Mouse (Mus musculus) retina, postnatal 1 day (tissue): ENCODE results near the gene Mkrn1.
"Not testable (repeated sequence)": the region's sequence is repeated elsewhere in the genome, so short reads cannot be mapped to it uniquely, and the experiment has no call there.

Source experiments
- DNase-seq: peaks from one replicate; pipeline ENCODE4 v3.0.0-alpha.2; 2012

The Mkrn1 gene

GRCm38 (mm10) chr6:39419851-39420721 lies at the start of gene Mkrn1:
TSS of gene Mkrn1 (minus strand) at chr6:39420462.
- peak; percentile 95 for DNase-seq

GRCm38 (mm10) chr6:39469427-39469826 lies 49.2 kb upstream of the Mkrn1 start:
- DNase-seq: no peak

DNA sequence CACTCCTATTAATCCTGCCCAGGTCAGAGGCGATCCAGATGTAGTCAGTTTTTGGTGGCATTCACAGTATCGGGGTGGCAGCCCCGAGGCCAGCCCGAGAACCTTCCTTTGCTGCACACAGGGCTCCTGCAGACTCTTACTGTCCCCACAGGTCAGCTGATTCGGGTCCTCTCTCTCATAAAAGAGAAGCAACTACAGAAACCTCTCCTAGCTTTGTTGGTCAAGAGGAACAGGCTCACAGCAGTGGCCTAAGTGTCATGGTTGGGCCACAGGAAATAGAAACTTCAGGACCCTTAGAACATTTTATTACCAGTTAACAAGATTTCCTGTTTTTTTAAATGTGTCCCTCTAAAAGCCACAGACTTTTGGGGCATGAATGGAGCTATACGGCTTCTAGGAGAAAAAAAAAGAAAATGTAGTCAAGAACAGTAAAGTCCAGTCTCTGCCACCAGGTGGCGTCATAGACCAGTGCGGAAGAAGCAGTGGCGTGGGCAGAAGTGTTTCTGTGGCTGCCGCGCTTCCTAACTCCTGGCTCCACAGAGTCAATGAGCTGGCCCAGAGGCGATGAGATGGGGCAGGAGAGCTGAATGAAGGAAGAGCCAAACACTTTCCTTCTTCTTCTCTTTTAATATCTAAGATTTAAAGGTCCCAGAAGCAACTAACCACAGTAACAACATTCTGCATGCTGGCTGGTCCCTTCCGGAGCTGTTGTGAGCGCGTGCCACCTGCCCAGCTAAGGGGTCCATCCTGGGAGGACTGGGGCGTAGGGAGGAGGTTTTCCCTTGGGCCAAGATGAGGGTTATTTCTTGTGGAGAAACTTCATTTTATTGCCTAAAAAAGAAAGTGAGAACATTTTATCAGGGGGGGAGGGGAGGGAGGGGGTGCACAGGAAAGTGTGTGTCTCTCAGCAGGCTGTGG lies 42.6 kb upstream of the Mkrn1 start:
- DNase-seq: peak; percentile 87

- DNase-seq: peak; percentile 44
These were observed 39.8 kb upstream of the Mkrn1 start for GRCm38 (mm10) chr6:39460040-39460439.

DNA sequence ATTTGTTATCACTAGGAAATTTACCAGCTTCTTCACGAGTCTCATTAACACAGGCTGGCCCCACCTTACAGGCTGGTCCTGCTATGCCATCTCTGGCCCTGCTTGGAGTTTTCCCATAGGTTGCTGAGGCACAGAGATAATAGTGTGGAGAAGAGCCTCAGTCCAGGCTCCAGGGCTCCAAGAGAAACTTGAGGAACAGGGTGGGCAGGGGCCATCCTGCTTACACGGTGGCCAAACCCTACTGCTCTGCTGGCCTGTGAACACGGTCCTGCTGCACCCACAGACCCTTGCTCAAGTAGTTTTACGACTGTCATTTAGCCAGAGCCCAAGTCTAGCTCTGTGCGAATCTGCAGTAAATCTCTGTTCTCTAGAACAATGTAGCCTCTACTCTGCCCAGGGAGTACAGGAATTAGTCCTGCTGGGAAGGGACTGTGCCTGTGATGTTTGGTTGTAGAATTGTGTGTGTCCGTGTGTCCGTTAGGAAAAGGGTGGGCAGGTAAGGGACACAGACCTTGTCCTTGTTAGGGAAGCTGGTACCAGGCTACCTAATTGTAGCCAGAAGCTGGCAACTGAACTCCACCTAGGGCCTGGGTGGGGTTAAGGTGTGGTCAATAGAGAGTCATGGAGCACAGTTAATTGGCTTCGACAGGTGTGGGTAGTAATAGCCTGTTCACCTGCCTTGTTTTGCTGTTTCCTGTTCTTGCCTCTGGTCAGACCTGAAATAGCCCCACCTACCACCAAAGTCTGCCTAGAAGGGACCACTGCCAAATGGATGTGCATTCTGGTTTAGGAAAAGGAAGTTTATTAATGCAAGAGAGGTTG lies 35.3 kb upstream of the Mkrn1 start:
- DNase-seq: no peak

DNA sequence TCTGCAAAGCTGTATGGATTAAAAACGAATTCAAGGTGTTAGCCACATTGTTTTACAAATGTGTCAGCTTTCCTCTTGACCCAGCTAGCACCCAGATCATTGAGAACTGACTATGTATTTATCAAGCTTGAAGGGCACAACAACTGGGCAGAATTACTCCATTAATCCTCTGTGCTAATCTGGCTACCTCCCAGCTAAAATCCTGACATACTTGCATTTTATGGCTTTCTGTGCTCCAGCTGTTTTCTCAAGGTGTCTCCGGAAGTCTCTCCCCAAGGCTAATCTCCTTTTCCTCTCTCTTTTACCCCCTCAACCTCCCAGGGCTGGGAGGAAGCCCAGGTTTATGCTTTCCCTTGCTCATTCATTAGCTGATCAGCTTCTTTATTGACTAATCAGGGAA lies 34.4 kb upstream of the Mkrn1 start:
- no peak for DNase-seq

- no peak for DNase-seq
These were observed 33.3 kb upstream of the Mkrn1 start for GRCm38 (mm10) chr6:39453564-39453963.

DNA sequence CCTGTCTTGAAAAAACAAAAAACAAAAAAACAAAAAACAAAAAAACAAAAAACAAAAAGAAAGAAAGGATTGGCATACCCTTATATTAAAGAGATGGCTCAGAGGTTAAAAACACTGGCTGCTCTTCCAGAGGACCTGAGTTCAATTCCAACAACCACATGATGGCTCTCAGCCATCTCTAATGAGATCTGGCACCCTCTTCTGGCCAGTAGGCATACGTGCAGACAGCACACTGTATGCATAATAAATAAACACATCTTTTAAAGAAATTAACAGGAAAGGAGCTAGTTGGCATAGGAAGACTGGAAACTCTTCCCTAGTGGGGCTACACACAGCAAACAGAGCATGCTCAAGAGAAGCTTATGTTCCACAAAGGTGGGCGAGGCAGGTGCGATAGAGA lies 30.8 kb upstream of the Mkrn1 start:
- DNase-seq: no peak

- DNase-seq: no peak
These were observed 30.3 kb upstream of the Mkrn1 start for GRCm38 (mm10) chr6:39450580-39450979.

DNA sequence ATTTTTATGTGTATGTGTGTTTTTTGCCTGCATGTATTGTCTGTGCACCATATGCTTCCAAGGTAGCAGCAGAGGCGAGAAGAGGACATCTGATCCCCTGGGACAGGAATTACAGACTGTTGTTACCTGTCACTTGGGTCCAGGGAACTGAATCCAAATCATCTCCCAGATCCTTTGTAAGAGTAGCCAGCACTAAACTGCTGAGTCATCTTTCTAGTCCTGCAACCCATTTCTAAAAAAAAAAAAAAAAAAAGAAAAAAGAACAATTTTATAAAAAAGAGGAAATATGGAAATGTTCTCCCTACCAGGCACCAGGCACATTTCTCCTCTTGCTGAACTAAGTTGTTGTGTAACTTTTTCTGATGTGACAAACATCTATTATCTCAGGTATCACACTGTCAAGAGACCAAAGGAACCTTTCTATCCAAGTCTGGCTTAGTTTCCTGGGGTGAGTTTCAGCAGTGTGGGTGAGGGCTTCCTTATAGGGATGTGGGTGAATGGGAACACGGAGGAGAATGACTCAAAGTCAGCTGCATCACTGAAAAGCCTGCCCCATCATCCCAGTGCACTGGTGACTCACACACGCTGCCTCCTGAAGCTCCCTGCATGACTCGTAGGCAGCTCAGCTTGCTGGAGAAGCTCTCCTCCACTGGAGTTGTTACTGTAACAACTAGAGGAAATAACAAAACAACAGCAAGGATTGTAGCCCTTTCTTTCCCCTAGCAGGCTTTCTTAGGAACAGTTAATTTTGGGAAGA lies 27.3 kb upstream of the Mkrn1 start:
- no peak for DNase-seq

- DNase-seq: peak; percentile 31
These were observed 25.7 kb upstream of the Mkrn1 start for GRCm38 (mm10) chr6:39445801-39446572.

GRCm38 (mm10) chr6:39442786-39443287 lies 22.6 kb upstream of the Mkrn1 start:
- no peak for DNase-seq

DNA sequence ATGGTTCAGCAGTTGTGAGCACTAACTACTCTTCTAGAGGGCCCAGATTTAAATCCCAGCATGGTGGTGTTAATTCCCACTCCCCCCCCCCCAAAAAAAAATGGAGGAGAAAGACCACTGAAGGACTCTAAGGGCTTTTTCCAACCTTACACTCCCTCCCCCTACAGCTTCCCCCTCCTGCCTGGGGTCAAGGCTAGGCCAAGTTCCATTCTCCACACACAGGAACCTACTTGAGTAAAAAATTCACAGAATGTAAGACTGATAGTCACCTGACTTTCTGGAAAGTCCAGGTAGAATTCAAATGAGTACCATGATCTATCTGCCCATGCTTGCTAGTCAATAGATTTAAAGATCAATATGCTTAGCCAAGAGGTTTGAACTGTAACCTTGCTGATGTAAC lies 19.9 kb upstream of the Mkrn1 start:
- DNase-seq: no peak

DNA sequence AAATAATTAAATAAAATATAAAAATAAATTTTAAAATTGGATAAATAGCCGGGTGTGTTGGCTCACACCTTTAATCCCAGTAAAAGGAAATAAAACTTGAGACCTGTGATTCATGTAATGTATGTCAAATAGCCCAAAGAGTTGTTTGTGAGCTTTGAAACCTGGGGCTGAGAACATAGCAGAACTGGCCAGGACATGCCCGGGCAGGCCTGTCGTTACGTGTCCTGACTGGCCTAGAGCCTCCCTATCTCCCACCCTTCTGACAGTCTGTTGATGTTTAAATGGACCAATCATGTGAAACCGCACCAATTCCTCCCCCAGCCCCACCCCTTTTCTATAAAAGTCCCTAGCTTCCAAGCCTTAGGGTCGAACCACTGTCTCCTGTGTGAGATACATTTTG lies 17.3 kb upstream of the Mkrn1 start:
- DNase-seq: not testable (repeated sequence)

DNA sequence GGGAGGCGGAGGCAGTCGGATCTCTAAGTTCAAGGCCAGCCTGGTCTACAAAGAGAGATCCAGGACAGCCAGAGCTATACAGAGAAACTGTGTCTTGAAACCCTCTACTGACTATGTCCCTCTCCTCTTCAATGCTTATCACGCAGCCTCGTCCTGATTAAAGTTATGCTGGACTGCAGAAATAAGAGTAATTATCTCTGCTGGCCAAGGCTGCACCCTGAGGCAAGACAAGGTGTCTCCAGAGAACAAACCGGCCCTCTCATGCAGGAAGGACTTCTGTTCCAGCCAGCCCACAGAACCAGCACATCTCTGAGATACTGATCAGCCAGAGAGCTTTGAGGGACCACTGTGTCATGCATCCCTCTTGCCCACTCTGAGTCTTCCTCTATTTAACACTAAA lies 15.6 kb upstream of the Mkrn1 start:
- no peak for DNase-seq

DNA sequence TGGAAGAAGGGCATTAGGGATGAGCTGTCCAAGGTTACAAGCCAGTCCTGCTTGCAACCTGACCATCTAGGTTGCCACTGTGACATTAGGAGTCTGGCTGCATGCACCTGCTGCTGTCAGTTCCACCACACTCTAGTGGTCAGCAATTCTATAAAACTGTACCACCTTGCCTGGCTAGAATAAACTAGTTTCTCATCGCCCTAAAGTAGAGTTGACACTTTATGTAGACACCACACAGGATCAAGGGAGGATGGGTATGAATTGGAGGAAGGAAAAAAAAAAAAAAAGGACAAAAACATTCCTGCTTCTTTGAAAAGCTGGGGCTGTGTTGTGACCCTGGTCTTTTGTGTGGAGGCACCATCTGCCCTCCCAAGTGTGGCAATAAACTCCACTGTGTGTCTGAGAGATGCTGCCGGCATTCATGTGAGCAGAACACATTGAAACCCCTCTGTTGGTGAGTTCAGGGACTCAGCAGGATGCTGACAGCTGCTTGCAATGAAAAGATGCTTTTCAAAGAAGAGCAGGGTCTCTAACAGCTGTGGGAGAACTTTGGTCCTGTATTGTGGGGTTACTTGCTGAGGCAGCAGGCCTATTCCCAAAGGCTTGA lies 14.7 kb upstream of the Mkrn1 start:
- DNase-seq: peak; percentile 43

DNA sequence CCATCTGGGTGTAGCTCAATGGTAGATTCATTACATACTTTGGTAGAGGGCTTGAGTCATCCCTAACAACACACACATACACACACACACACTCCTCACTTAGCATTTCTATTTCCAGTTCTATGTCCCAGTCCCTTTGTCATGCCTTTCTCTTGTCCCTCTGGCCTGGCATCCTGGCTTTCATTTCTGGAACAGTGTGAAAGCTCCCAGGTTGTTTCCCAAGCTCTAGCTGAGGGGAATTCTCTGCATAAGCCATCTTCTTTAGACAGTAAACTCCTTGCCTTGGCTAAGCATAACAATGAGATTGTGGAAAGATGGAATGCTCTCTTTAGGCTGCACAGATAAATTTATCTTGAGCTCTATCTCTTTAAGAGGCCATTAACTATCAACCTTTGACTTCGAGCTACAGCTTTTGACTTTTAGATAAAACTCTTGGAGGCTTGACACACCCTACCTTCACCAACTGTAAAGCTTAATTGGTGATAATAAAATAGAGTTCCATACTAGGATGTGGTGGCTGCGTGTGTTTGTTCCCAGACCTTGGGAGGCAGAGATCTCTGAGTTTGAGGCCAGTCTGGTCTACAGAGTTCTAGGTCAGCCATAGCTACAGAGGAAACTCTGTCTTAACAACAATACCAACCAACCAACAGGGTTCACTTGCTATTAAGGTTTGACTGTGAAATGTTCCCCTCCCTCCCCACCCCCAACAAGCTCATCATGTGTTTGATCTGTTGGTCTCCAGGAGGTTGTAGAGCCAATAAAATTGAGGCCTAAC lies 14.0 kb upstream of the Mkrn1 start:
- no peak for DNase-seq

GRCm38 (mm10) chr6:39433701-39434100 lies 13.4 kb upstream of the Mkrn1 start:
- DNase-seq: no peak

- no peak for DNase-seq
These were observed 12.9 kb upstream of the Mkrn1 start for GRCm38 (mm10) chr6:39433174-39433573.

DNA sequence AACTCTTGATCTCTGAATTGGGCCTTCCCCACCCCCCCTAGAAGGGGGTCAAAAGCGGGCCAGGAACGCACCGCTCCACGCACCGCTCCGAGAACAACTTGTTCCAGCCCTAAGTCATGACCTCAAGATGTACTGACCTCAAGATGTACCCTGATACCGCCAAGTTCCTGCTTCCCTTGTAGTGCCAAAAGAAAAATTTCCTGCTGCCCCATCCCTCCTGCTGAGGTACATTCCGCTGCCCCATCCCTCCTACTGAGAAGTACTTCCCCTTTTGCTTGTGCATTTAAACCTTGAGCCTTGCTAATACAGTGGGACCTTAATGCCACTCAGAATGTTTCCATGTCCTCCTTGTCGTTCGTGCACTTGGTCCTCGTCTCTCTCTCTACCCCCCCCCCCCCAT lies 10.5 kb upstream of the Mkrn1 start:
- DNase-seq: no peak
